Mouse (Mus musculus): ENCODE data around the gene Uck1.

GRCm38 (mm10) chr2:32275823-32276222, 15.9 kb upstream of the Uck1 start:
- TF ChIP-seq CTCF (conservative IDR thresholded peaks at IDR 0.05; ENCODE audit: low read length) = no peak
- TF ChIP-seq NANOG (IDR thresholded peaks at IDR 0.05; ENCODE audit: borderline replicate concordance, low read length) = no peak
- no peak for TF ChIP-seq POU5F1 (IDR thresholded peaks at IDR 0.05; ENCODE audit: borderline replicate concordance, low read length)
